In genomic region chr1:34399182-34399953, GRCm38 (mm10) we compare ENCODE assay signal across 9 mouse cellular contexts. TPM values are rescaled to one million over a fixed set of nuclear protein-coding genes. Genes with fewer than 3 reads are reported as not detected.
DNase-seq lines count a peak whose midpoint lies in the region; ATAC-seq and TF ChIP-seq lines count a peak whose summit lies in the region.
"Had no signal": no experiment of that assay in that cellular context is flagged by ENCODE, and none has a peak within 500 bp of the region (broad histone marks: within the 10 kb centered on the region; RNA-seq: fewer than 3 reads in every experiment).

No protein-coding gene starts in this region.

- no peaks in the 10 kb centered on the region for H3K36me3 ChIP-seq in kidney, embryonic 15.5 days
- H3K36me3 ChIP-seq in forebrain, embryonic 10.5 days (replicated peaks): no peaks in the 10 kb centered on the region

- no peaks in the 10 kb centered on the region for H3K9me3 ChIP-seq in kidney, embryonic 15.5 days (replicated peaks)
- H3K9me3 ChIP-seq in forebrain, embryonic 10.5 days: no peaks in the 10 kb centered on the region

- no peaks in the 10 kb centered on the region for H3K27me3 ChIP-seq in kidney, embryonic 15.5 days
- H3K27me3 ChIP-seq in Patski: peaks cover 7% of the 10 kb centered on the region
- no peaks in the 10 kb centered on the region for H3K27me3 ChIP-seq in forebrain, embryonic 10.5 days (ENCODE audit: poor library complexity, severe bottlenecking)

- no peak overlapping the region for H3K4me3 ChIP-seq in kidney, embryonic 15.5 days (replicated peaks)
- no peak overlapping the region for H3K4me3 ChIP-seq in forebrain, embryonic 10.5 days

- no peak overlapping the region for H3K9ac ChIP-seq in kidney, embryonic 15.5 days

- POLR2A ChIA-PET in Patski (lab: Charles Lee): no interaction called here

- H3K4me2 ChIP-seq in kidney, embryonic 15.5 days: no peak overlapping the region

- CTCF ChIA-PET in Patski (lab: Charles Lee): interaction anchor here (0.7 kb wide), 1 partner anchor 14 kb away, joined by 3 read pairs; no protein-coding TSS in a partner anchor

- H3K4me1 ChIP-seq in kidney, embryonic 15.5 days: peaks cover 17% of the 10 kb centered on the region
- peaks cover 13% of the 10 kb centered on the region for H3K4me1 ChIP-seq in forebrain, embryonic 10.5 days

- in situ Hi-C loops in Patski (cut with MboI; ENCODE audit: low pct_unique_long_range_greater_than_20kb): no loop called here

- WGBS in kidney, embryonic 15.5 days: 25% methylated on average over 11 of the region's 11 CpGs
- 40% methylated on average over 11 of the region's 11 CpGs for WGBS in forebrain, embryonic 10.5 days

- no peak for DNase-seq in kidney, adult 11 months
- peak; percentile 68 for DNase-seq in Patski (ENCODE audit: low read depth, low spot score)
- no peak for DNase-seq in forebrain, embryonic 10.5 days (ENCODE audit: extremely low spot score, low spot score)
- peak; percentile 51 for DNase-seq in lung, postnatal 10 days
- no peak for DNase-seq in thymus, adult 18-20 months
- DNase-seq in right cerebral cortex, postnatal 25 days: no peak
- DNase-seq: layer of hippocampus, postnatal 36 days; thymus, postnatal 25 days had no signal

- H3K27ac ChIP-seq in kidney, embryonic 15.5 days: no peak overlapping the region
- H3K27ac ChIP-seq in forebrain, embryonic 10.5 days: 0 out of 2 replicates have a peak overlapping the region, but pooled peaks have one; percentile 25

- no peak for TF ChIP-seq CTCF in Patski (IDR thresholded peaks at IDR 0.05)

- ATAC-seq in kidney, embryonic 15.5 days (replicated peaks; ENCODE audit: low FRiP score): peak; percentile 59; the same call in 1 of the 2 replicates
- ATAC-seq in Patski: peak; percentile 69

RNA-seq across cellular contexts. Expression of gene Ccdc115, which starts 40.1 kb away (rescaled TPM):
- 52.2 and 53.1 TPM in 2 replicates for polyA plus RNA-seq in kidney, embryonic 15.5 days (2015; fragmentation: Nextera tagmentation; extraction: Ambion mirVana)
- polyA plus RNA-seq in Patski (2021): 14.6 TPM
- 69.1 and 70.3 TPM in 2 replicates for polyA plus RNA-seq in forebrain, embryonic 10.5 days (2016; fragmentation: Nextera tagmentation; extraction: Ambion mirVana)

RNA-seq across cellular contexts. Expression of gene Imp4, which starts 40.3 kb away (rescaled TPM):
- 88.7 and 94.9 TPM in 2 replicates for polyA plus RNA-seq in kidney, embryonic 15.5 days (2015; fragmentation: Nextera tagmentation; extraction: Ambion mirVana)
- 77.3 TPM for polyA plus RNA-seq in Patski (2021)
- polyA plus RNA-seq in forebrain, embryonic 10.5 days (2016; fragmentation: Nextera tagmentation; extraction: Ambion mirVana): 118 and 119 TPM in 2 replicates

Comparison
In these comparisons a context has a peak if more than half of its experiments do, and no peak if none do; other contexts are left out.
1. DNase-seq: peak in Patski (single experiment) and lung, postnatal 10 days (single experiment); none in kidney, adult 11 months (single experiment), forebrain, embryonic 10.5 days (single experiment), thymus, adult 18-20 months (0 of 2) and right cerebral cortex, postnatal 25 days (single experiment).